Mouse (Mus musculus) c-Kit-negative CD71-positive TER-119-positive erythroid progenitor cells, embryonic 14.5 days (primary cell): ENCODE data around the gene Tom1l1.

Experiments
- DNase-seq: peaks from one replicate; pipeline ENCODE4 v3.0.0-alpha.2; 2013; ENCODE audit warnings: low read depth, low spot score

Tom1l1 gene

DNA sequence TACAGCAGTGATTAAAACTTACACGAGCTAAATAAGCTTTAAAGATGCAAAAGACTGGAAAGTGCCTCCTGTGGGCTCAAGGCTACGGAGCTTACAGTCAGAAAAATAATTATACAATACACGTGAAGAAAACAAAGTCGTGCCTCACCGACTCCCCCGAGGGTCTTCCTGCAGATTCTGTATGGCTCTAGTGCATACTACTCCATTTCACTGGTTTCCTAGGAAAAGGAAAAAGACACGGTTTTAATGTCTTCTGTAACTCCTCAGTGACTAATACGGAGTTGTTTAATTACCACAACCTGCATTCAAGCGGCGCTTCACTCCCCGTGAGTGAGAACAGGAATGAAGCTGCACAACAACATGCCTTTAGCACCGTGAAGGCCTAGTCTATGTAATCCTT lies 66.1 kb downstream of the Tom1l1 start:
- DNase-seq: no peak

DNA sequence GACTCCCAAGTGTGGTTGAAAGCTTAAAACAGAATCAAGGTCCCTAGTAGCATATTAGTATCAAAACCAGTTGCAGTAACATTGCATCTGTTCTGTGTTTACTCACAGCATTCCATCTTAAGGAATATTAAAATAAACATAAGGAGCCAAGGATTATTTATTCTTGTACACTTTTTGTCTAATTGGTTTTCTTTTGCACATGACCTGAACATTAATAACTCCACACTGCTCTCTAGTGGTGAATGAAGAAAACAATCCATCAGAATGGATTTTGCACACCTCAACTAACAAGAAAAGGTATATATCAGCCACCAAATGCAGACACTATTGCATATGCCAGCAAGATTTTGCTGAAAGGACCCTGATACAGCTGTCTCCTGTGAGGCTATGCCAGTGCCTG lies 71.7 kb downstream of the Tom1l1 start:
- DNase-seq: no peak

- DNase-seq: no peak
Measured at GRCm38 (mm10) chr11:90614743-90615142, 73.4 kb downstream of the Tom1l1 start.

DNA sequence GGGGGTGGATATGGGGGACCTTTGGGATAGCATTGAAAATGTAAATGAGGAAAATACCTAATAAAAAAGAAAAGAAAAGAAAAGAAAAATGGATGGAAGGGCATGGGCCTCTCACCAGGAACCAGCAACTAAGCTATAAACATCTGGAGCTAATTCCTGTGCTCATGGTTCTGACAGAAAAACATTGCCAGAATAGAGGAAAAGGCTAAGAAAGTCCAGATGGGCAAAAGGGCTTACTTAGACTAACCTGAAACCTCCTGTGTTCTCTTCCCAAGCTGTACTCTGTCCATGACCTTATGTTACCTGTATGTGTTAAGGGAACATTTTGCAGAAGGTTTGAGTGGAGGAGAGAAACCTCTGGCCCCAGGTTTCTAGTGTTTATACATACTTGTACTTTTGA lies 76.0 kb downstream of the Tom1l1 start:
- no peak for DNase-seq

DNA sequence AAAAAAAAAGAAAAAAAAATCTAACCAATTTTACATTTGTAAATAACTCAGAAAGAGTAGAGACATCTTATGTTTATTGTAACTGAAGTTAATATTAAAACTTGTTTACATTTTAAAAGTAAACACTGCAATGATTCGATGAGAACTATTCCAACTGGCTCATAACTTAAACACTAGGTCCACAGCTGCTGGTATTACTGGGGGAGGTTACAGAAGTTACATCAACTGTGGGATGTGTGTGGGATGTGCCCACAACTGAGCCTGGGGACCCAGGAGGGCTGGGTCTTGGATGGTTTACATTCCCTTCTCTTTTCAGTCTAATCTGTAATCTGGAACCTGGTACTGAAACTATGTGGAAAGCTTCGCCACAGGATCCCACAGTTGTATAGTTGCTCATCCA lies 85.1 kb downstream of the Tom1l1 start:
- DNase-seq: no peak

GRCm38 (mm10) chr11:90595826-90596225 lies 92.3 kb downstream of the Tom1l1 start:
- DNase-seq: no peak
